Comparison of ENCODE assay signal across 21 mouse cellular contexts in genomic region chr1:39474516-39474915, GRCm38 (mm10). TPM values are rescaled to one million over a fixed set of nuclear protein-coding genes. Genes with fewer than 3 reads are reported as not detected.
A peak's percentile ranks its signal among the peaks of the same experiment; 100 is the strongest.
DNase-seq lines count a peak whose midpoint lies in the region; ATAC-seq and TF ChIP-seq lines count a peak whose summit lies in the region.
"Had no signal": no experiment of that assay in that cellular context is flagged by ENCODE, and none has a peak within 500 bp of the region (broad histone marks: within the 10 kb centered on the region; RNA-seq: fewer than 3 reads in every experiment).

No protein-coding gene starts in this region.

- no peak for DNase-seq in frontal cortex, postnatal 14 days (ENCODE audit: low spot score in 2 of 2)
- no peak for DNase-seq in kidney, postnatal 10 days
- no peak for DNase-seq in liver, postnatal 0 days
- peak; percentile 29 for DNase-seq in brain, adult 2 months (ENCODE audit: low read depth, low spot score)
- no peak for DNase-seq in Muller cell, postnatal 12 days (ENCODE audit: inconsistent ontology term)
- DNase-seq: adrenal gland, postnatal 10 days; B cell, adult 2 months; cerebellum, adult 11-12 months; cerebellum, adult 9-10 months; cerebellum, postnatal 25 days; forebrain, postnatal 0 days; gastrocnemius, postnatal 36 days; heart, adult 2 months had no signal

- no peak overlapping the region for H3K4me3 ChIP-seq in kidney, embryonic 15.5 days (replicated peaks)
- no peak overlapping the region for H3K4me3 ChIP-seq in liver, postnatal 0 days (ENCODE audit: low read depth, low read length)
- H3K4me3 ChIP-seq in liver, embryonic 12.5 days = no peak overlapping the region
- H3K4me3 ChIP-seq: embryonic facial prominence, embryonic 12.5 days; forebrain, embryonic 12.5 days; heart, adult 2 months; heart, embryonic 12.5 days; hindbrain, embryonic 15.5 days had no signal

- H3K36me3 ChIP-seq in kidney, embryonic 15.5 days = no peaks in the 10 kb centered on the region
- H3K36me3 ChIP-seq in liver, postnatal 0 days (replicated peaks; ENCODE audit: insufficient read depth, low read length) = peaks cover 11% of the 10 kb centered on the region
- peaks cover 3% of the 10 kb centered on the region; the same call in 1 of the 2 replicates for H3K36me3 ChIP-seq in liver, embryonic 12.5 days
- H3K36me3 ChIP-seq: embryonic facial prominence, embryonic 12.5 days; forebrain, embryonic 12.5 days; hindbrain, embryonic 15.5 days had no signal

- H3K4me1 ChIP-seq in kidney, embryonic 15.5 days = peaks cover 23% of the 10 kb centered on the region
- H3K4me1 ChIP-seq in liver, postnatal 0 days (ENCODE audit: insufficient read depth) = peaks cover 36% of the 10 kb centered on the region
- peaks cover 58% of the 10 kb centered on the region for H3K4me1 ChIP-seq in liver, embryonic 12.5 days

- peaks cover 11% of the 10 kb centered on the region; the same call in 1 of the 2 replicates for H3K27me3 ChIP-seq in kidney, embryonic 15.5 days
- H3K27me3 ChIP-seq in liver, postnatal 0 days (ENCODE audit: insufficient read depth, low read length) = no peaks in the 10 kb centered on the region
- H3K27me3 ChIP-seq in liver, embryonic 12.5 days (replicated peaks) = no peaks in the 10 kb centered on the region
- H3K27me3 ChIP-seq: hindbrain, embryonic 15.5 days had no signal

- H3K9me3 ChIP-seq in kidney, embryonic 15.5 days (replicated peaks) = 0 out of 2 replicates have a peak, but pooled peaks cover 5% of the 10 kb centered on the region
- peaks cover 3% of the 10 kb centered on the region; the same call in 1 of the 2 replicates for H3K9me3 ChIP-seq in liver, postnatal 0 days (ENCODE audit: low read length)
- 0 out of 2 replicates have a peak, but pooled peaks cover 7% of the 10 kb centered on the region for H3K9me3 ChIP-seq in liver, embryonic 12.5 days (replicated peaks)
- H3K9me3 ChIP-seq: embryonic facial prominence, embryonic 12.5 days; hindbrain, embryonic 15.5 days had no signal

- TF ChIP-seq CTCF in liver, postnatal 0 days (IDR thresholded peaks at IDR 0.05; ENCODE audit: low read depth) = no peak

- peak; percentile 12; the same call in 1 of the 2 replicates for ATAC-seq in frontal cortex, adult (ENCODE audit: low TSS enrichment)
- 0 out of 2 replicates have a peak, but pooled peaks have one; percentile 2 for ATAC-seq in kidney, embryonic 15.5 days (replicated peaks; ENCODE audit: low FRiP score)
- no peak for ATAC-seq in liver, postnatal 0 days
- ATAC-seq in liver, embryonic 12.5 days = no peak
- ATAC-seq: CD4-positive, CD25-positive, alpha-beta regulatory T cell, adult 4 months; forebrain, postnatal 0 days had no signal

- TF ChIP-seq EP300 in liver, postnatal 0 days (IDR thresholded peaks at IDR 0.05; ENCODE audit: low read depth) = no peak

- 38% methylated on average over 9 of the region's 9 CpGs for WGBS in kidney, embryonic 15.5 days
- WGBS in liver, postnatal 0 days (ENCODE audit: insufficient replicate concordance) = 81% methylated on average over 9 of the region's 9 CpGs
- 85% methylated on average over 9 of the region's 9 CpGs for WGBS in liver, embryonic 12.5 days (ENCODE audit: insufficient replicate concordance)

- H3K27ac ChIP-seq in kidney, embryonic 15.5 days = peak overlapping the region; percentile 71
- H3K27ac ChIP-seq in liver, postnatal 0 days (ENCODE audit: low read depth) = no peak overlapping the region
- H3K27ac ChIP-seq in liver, embryonic 12.5 days = no peak overlapping the region
- H3K27ac ChIP-seq: embryonic facial prominence, embryonic 12.5 days; forebrain, embryonic 12.5 days; heart, adult 2 months; hindbrain, embryonic 15.5 days had no signal

- no peak overlapping the region for H3K9ac ChIP-seq in kidney, embryonic 15.5 days
- H3K9ac ChIP-seq in liver, postnatal 0 days (replicated peaks) = no peak overlapping the region
- H3K9ac ChIP-seq in liver, embryonic 12.5 days = no peak overlapping the region
- H3K9ac ChIP-seq: embryonic facial prominence, embryonic 12.5 days; forebrain, embryonic 12.5 days; forebrain, postnatal 0 days; heart, embryonic 12.5 days; hindbrain, embryonic 15.5 days had no signal

- H3K4me2 ChIP-seq in kidney, embryonic 15.5 days = no peak overlapping the region
- 0 out of 2 replicates have a peak overlapping the region, but pooled peaks have one; percentile 3 for H3K4me2 ChIP-seq in liver, postnatal 0 days (ENCODE audit: low read depth, low read length)
- no peak overlapping the region for H3K4me2 ChIP-seq in liver, embryonic 12.5 days
- H3K4me2 ChIP-seq: embryonic facial prominence, embryonic 12.5 days; forebrain, embryonic 12.5 days; heart, embryonic 12.5 days; hindbrain, embryonic 15.5 days had no signal

RNA-seq across cellular contexts. Expression of gene Tbc1d8, which starts 4.0 kb away (rescaled TPM):
- polyA plus RNA-seq in kidney, embryonic 15.5 days (2015; fragmentation: Nextera tagmentation; extraction: Ambion mirVana) = 9.9 and 10.4 TPM in 2 replicates
- polyA plus RNA-seq in liver, postnatal 0 days (2015; fragmentation: Nextera tagmentation; extraction: Ambion mirVana) = 7.2 and 8.8 TPM in 2 replicates
- 4.9 and 5.0 TPM in 2 replicates for polyA plus RNA-seq in liver, embryonic 12.5 days (2016; fragmentation: Nextera tagmentation; extraction: Ambion mirVana)

Comparison
In these comparisons a context has a peak if more than half of its experiments do, and no peak if none do; other contexts are left out.
1. ATAC-seq: peak in frontal cortex, adult (single experiment) and kidney, embryonic 15.5 days (single experiment); none in liver, postnatal 0 days (single experiment) and liver, embryonic 12.5 days (single experiment).